Mouse (Mus musculus): ENCODE measurements around the gene Tbl2.

Gene Tbl2

GRCm38 (mm10) chr5:135149820-135150178 lies 342 bp downstream of the Tbl2 start:
- no peak for DNase-seq (ENCODE audit: low spot score)

DNA sequence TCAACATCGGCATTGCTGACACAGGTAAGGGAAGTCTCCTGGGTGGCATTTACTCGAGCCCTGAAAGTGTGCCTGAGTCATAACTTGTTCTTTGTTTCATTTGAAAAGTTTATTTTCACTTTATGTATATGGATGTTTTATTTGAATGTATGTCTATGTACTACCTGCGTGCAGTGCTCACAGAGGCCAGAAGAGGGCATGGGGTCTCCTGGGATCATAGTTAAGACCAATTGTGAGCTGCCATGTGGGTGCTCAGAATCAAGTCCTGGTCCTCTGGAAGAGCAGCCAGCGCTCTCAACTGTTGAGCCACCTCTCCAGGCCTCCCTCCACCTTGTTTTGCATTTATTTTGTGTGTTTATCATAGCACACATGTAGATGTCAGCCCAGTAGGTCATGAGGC lies 7.0 kb downstream of the Tbl2 start:
- no peak for DNase-seq (ENCODE audit: low spot score)

DNA sequence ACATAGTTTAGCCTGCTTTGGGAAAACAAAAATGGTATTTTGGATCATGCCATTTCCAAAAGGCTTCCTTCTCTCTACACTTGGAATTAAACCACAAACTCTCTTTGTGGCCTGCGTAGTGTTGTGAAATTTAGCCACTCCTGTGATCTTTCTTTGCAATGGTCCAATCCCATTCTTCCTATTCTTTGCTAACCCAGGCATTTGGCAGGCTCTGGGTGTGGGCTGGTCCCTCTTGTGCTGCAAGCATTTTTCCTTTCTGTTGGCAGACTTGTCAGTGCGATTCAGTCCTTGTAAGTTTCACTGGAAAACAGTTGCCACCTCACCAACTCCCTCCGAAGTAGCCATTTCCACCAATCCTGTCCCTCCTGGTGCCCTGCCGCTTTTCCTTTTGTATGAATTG lies 11.8 kb downstream of the Tbl2 start:
- no peak for DNase-seq (ENCODE audit: low spot score)

- DNase-seq (ENCODE audit: low spot score), result no peak
These were observed 12.2 kb downstream of the Tbl2 start for GRCm38 (mm10) chr5:135161650-135162049.

DNA sequence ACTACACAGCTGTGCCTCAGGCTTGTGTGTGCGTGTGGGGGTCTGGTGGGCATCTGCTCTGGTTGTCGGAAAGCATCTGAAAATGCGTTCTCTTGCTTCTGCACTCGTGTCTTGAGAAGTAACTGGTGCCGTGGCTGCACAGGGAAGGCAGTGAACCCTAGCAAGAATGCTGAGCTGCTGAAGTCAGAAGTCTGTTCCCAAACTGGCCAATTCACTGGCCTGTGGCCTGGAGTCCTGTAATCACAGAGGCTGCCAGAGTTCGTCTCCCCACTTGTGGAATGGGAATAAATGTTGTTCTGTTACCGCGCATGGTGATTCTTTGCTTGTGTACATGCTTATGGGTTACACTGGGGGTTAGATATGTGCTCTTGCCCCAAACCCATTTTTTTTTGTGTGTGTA lies 12.9 kb downstream of the Tbl2 start:
- no peak for DNase-seq (ENCODE audit: low spot score)

DNA sequence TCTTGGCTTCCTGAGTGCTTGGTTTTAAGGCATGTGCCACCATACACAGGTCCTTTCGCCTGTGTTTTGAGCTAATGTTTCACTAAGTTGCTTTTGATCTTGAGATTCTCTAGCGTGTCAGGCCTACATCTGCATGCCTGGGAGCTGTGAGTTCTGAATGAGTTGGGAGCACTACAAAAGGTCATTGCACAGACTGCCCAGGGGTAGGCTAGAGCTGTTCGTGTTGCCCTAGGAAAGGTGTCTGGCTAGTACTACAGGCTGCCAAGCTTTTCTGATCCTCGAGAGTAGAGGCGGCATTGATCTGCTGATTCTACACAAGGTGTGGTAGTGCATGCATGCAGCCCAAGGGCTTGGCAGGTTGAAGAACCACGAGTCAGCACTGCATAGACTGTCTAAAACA lies 13.4 kb downstream of the Tbl2 start:
- no peak for DNase-seq (ENCODE audit: low spot score)

GRCm38 (mm10) chr5:135166909-135167308 lies 17.5 kb downstream of the Tbl2 start:
- DNase-seq (ENCODE audit: low spot score), result no peak

DNA sequence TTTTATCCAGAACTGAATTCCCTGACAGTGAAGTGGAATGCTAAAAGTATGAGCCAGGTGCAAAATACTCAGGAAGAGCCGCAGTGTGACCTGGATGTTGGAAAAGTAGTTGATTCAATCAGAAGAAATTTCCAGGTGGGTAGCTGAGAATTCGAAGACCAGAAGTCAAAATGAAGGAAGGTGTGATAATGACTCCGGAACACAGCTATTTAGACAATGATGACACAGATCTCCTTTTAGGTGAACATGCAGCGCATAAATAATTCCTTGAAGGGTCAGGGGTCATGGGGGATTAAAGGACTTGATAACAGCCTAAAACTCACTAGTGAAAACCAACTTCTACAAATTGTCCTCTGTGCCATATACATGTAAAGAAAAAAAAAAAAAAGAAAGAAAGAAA lies 18.0 kb downstream of the Tbl2 start:
- DNase-seq (ENCODE audit: low spot score), result no peak

GRCm38 (mm10) chr5:135168063-135169062 lies 18.9 kb downstream of the Tbl2 start, which contains the start of gene Bcl7b:
Gene Bcl7b, plus strand, starts transcription at chr5:135168283.
- peak; percentile 92 for DNase-seq (ENCODE audit: low spot score)

DNA sequence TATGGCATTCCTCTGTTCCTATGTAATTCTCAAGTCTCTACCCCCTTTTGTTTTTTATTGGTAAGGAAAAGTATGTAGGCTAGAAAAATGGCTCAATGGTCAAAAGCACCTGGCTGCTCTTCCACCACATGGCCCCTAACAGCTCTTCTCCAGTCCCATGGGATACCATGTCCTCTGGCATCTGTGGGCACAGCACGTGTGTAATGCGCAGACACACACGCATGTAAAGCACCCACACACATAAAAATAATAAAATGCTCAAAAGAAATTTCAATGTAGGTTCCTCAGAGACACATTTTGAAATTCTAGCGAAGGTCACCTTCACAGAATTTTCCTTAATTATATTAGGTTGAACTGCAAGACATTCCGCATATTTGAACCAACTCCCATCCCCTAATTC lies 20.0 kb downstream of the Tbl2 start:
- DNase-seq (ENCODE audit: low spot score), result no peak

DNA sequence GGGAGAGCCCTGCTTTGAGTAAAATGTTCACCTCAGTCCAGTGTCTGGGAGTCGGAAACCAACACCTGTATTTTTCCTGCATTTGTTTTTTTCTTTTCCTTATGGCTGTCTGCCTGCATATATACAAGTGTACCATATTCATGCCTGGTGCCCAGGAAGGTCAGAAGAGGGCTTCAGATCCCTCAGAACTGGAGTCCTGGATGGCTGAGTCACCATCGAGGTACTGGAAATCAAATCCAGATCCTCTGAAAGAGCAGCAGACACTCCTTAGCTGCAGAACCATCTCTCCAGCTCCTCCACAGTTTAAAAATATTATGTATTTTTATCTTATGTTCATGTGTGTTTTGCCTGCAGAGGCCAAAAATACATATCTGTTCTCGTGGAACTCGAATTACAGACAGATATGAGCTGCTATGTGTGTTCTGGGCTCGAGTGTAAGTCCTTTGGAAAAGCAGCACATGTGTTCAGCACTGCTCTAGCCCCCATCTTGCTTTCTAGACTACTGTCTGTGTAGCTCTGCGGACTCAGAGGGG lies 22.3 kb downstream of the Tbl2 start:
- DNase-seq (ENCODE audit: low spot score), result no peak

- no peak for DNase-seq (ENCODE audit: low spot score)
These were observed 23.5 kb downstream of the Tbl2 start for GRCm38 (mm10) chr5:135172986-135173385.

GRCm38 (mm10) chr5:135175086-135175485 lies 25.6 kb downstream of the Tbl2 start:
- no peak for DNase-seq (ENCODE audit: low spot score)

DNA sequence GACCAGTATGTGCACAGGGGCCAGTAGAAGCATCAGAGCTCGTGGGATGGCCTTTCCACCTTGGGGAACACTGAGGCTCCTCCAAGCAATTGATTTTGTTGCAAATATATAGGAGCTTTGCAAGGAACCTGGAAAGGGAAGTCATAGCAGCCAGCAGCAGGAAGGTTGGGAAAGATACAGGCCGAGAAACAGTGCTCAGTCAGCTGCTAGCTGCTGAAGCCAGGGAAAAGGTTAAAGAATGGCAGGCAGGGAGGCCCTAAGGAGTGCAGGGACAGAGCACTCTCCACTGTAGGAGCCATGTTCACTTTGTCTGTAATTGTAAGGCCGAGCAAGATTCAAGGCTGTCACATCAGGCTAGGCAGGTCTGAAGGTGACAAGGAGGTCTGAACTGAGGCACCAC lies 29.1 kb downstream of the Tbl2 start:
- DNase-seq (ENCODE audit: low spot score), result no peak

- no peak for DNase-seq (ENCODE audit: low spot score)
These were observed 29.5 kb downstream of the Tbl2 start for GRCm38 (mm10) chr5:135178996-135179395.

DNA sequence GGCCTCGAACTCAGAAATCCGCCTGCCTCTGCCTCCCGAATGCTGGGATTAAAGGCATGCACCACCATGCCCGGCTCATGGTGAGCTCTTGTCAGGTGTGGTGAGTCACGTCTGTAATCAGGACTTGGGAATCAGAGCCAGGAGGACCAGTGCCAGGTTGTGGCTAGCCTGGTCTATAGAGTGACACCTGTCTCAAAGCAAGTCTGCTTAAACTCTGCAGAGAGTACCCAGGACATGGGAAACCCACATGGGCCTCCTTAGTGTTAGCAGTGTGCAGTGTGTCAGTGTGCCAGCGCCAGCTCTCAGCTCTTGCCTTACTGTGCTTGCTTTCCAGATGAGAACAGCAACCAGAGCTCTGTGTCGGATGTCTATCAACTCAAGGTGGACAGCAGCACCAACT lies 30.2 kb downstream of the Tbl2 start:
- no peak for DNase-seq (ENCODE audit: low spot score)

GRCm38 (mm10) chr5:135180796-135181195 lies 31.3 kb downstream of the Tbl2 start:
- no peak for DNase-seq (ENCODE audit: low spot score)

DNA sequence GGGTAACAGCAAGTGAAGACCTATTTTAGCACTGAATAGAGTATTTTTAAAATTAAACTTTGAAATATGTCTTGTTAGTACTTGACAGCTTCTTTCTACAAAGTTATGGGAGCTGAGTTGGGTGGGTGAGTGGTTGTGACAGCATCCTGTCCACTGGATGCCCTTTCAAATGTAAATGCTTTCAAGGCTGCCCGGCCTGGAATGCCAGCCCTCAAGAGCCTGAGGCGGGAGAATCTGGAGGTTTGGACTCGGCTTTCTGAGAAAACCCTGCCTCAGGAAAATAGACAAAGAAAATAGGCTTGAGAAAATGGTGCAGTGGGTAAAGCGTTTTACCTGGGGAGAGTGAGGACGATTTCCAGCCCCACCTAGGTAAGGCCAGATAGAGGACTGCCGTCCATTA lies 32.3 kb downstream of the Tbl2 start:
- DNase-seq (ENCODE audit: low spot score), result no peak

DNA sequence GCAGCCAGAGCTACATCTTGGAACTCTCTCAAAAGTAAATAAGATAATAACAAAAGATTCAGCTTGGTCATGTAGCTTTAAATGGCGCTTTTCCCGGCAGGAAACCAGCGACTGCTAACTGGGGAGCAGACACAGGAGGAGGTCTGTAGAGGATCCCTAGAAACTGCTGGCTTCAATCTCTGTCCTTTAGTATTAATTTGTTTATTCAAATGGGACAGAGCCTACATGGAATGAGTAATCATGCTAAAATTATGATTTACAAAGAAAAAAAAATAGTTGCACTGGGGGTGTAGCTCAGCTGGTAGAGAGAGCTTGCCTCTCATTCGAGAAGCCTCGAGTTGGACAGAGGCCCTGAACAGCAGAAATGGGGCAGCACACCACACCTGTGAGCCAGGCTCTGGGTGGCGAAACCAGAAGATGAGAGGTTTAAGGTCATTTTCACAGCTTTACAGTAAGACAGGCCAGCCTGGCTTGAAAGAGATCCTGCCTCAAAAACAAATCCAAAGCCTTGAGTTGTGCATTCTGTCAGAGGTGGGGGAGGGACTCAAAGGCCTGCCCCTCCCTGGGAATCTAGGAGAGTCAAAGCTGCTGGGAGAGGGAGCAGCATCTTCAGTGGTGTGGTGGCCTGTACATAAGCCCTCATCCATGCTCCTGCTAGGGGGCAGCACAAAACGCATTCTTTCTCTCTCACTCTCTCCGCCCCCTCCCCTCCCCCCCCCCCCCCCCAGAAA lies 33.8 kb downstream of the Tbl2 start:
- DNase-seq (ENCODE audit: low spot score), result no peak

- no peak for DNase-seq (ENCODE audit: low spot score)
These were observed 35.6 kb downstream of the Tbl2 start for GRCm38 (mm10) chr5:135185016-135185415.

GRCm38 (mm10) chr5:135185596-135185995 lies 36.1 kb downstream of the Tbl2 start:
- no peak for DNase-seq (ENCODE audit: low spot score)

DNA sequence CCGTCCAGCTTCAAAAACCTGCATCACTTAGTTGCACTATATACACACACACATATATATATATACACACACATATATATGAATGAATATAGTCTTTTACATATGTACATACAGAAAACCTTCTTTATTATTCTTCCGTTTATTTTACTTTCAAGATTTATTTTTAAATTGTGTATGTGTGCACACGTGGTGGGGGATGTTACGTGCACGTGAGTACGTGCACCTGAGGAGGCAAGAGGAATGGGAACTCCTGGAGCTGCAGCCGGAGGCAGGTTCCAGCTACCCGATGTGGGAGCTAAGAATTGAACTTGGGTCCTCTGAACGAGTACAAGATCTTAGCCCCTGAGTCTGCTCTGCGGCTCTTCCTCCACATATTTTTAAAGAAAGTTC lies 36.8 kb downstream of the Tbl2 start:
- no peak for DNase-seq (ENCODE audit: low spot score)

Data from urinary bladder, postnatal 10 days (tissue).